Mouse (Mus musculus): ENCODE results near the gene Vmn2r19. TPM values are rescaled to one million over a fixed set of nuclear protein-coding genes. Genes with fewer than 3 reads are reported as not detected.
A peak's percentile ranks its signal among the peaks of the same experiment; 100 is the strongest.
"Not testable (repeated sequence)": the region's sequence is repeated elsewhere in the genome, so short reads cannot be mapped to it uniquely, and the experiment has no call there.

Vmn2r19 gene
- not detected in 2 replicates for total RNA-seq (2014; fragmentation: Nextera tagmentation)
- total RNA-seq (2017) = not detected in 2 replicates

- no peak for ATAC-seq (replicated peaks; ENCODE audit: poor library complexity, severe bottlenecking)
Measured at GRCm38 (mm10) chr6:123308033-123308432, at the start of gene Vmn2r19. Gene Vmn2r19, plus strand, starts transcription at chr6:123308333.

- no peak for ATAC-seq (replicated peaks; ENCODE audit: poor library complexity, severe bottlenecking)
Measured at GRCm38 (mm10) chr6:123258946-123259345, 49.2 kb upstream of the Vmn2r19 start.

- peak; percentile 80 for ATAC-seq (replicated peaks; ENCODE audit: poor library complexity, severe bottlenecking)
Measured at GRCm38 (mm10) chr6:123259889-123260603, 48.1 kb upstream of the Vmn2r19 start.

- ATAC-seq (replicated peaks; ENCODE audit: poor library complexity, severe bottlenecking) = no peak
Measured at GRCm38 (mm10) chr6:123260868-123261267, 47.3 kb upstream of the Vmn2r19 start.

GRCm38 (mm10) chr6:123261555-123262161 is 46.5 kb upstream of the Vmn2r19 start, which contains the start of gene Clec4d:
Gene Clec4d, plus strand, starts transcription at chr6:123262111.
- ATAC-seq (replicated peaks; ENCODE audit: poor library complexity, severe bottlenecking) = peak; percentile 28

- ATAC-seq (replicated peaks; ENCODE audit: poor library complexity, severe bottlenecking) = no peak
Measured at GRCm38 (mm10) chr6:123264194-123264593, 43.9 kb upstream of the Vmn2r19 start.

GRCm38 (mm10) chr6:123265809-123266208 is 42.3 kb upstream of the Vmn2r19 start:
- peak; percentile 85 for ATAC-seq (replicated peaks; ENCODE audit: poor library complexity, severe bottlenecking)

GRCm38 (mm10) chr6:123266945-123267344 is 41.2 kb upstream of the Vmn2r19 start:
- ATAC-seq (replicated peaks; ENCODE audit: poor library complexity, severe bottlenecking) = peak; percentile 85

GRCm38 (mm10) chr6:123279443-123279842 is 28.7 kb upstream of the Vmn2r19 start:
- ATAC-seq (replicated peaks; ENCODE audit: poor library complexity, severe bottlenecking) = no peak

- ATAC-seq (replicated peaks; ENCODE audit: poor library complexity, severe bottlenecking) = peak; percentile 26; the same call in 1 of the 2 replicates
Measured at GRCm38 (mm10) chr6:123286311-123286710, 21.8 kb upstream of the Vmn2r19 start.

GRCm38 (mm10) chr6:123288931-123289330 is 19.2 kb upstream of the Vmn2r19 start:
- ATAC-seq (replicated peaks; ENCODE audit: poor library complexity, severe bottlenecking) = peak; percentile 56

GRCm38 (mm10) chr6:123289753-123290152 is 18.4 kb upstream of the Vmn2r19 start, which contains the start of gene Clec4e:
Gene Clec4e, minus strand, starts transcription at chr6:123289870.
- ATAC-seq (replicated peaks; ENCODE audit: poor library complexity, severe bottlenecking) = peak; percentile 91

GRCm38 (mm10) chr6:123292751-123293400 is 15.3 kb upstream of the Vmn2r19 start:
- no peak for ATAC-seq (replicated peaks; ENCODE audit: poor library complexity, severe bottlenecking)

GRCm38 (mm10) chr6:123293509-123293908 is 14.6 kb upstream of the Vmn2r19 start:
- not testable (repeated sequence) for ATAC-seq (replicated peaks; ENCODE audit: poor library complexity, severe bottlenecking)

GRCm38 (mm10) chr6:123296687-123297086 is 11.4 kb upstream of the Vmn2r19 start:
- no peak for ATAC-seq (replicated peaks; ENCODE audit: poor library complexity, severe bottlenecking)

- ATAC-seq (replicated peaks; ENCODE audit: poor library complexity, severe bottlenecking) = not testable (repeated sequence)
Measured at GRCm38 (mm10) chr6:123306315-123306714, 1.8 kb upstream of the Vmn2r19 start.

GRCm38 (mm10) chr6:123332503-123332902 is 24.4 kb downstream of the Vmn2r19 start:
- ATAC-seq (replicated peaks; ENCODE audit: poor library complexity, severe bottlenecking) = no peak

- ATAC-seq (replicated peaks; ENCODE audit: poor library complexity, severe bottlenecking) = peak; percentile 44; the same call in 1 of the 2 replicates
Measured at GRCm38 (mm10) chr6:123340093-123340492, 32.0 kb downstream of the Vmn2r19 start.

GRCm38 (mm10) chr6:123346141-123346540 is 38.0 kb downstream of the Vmn2r19 start:
- ATAC-seq (replicated peaks; ENCODE audit: poor library complexity, severe bottlenecking) = no peak
